Mouse (Mus musculus) lung, embryonic 16.5 days (tissue): ENCODE measurements at regions not wholly inside any gene's neighbourhood (a gene's known extent, or its start where the extent isn't known, plus 50 kb on each side); places are given as distances from the start of the nearest gene placed in this dataset.

Experiments used
- ATAC-seq: fragments of 200-750 bp; cut with Nextera tagmentation; 2 replicates; pipeline ENCODE4 v1.8.0; 2017; ENCODE audit warnings: low read depth, mild to moderate bottlenecking, moderate library complexity
- H3K27ac ChIP-seq: fragments of 300-500 bp; sonication (generic); 2 replicates; pipeline ENCODE4 v1.5.1; 2014; ENCODE audit warnings: mild to moderate bottlenecking, control low read depth, low read length
- H3K27me3 ChIP-seq: fragments of 300-500 bp; sonication (generic); 2 replicates; pipeline ENCODE4 v1.6.1; 2014; ENCODE audit warnings: low read depth, low read length, mixed read lengths; ENCODE audit not compliant: control insufficient read depth, insufficient read depth
- H3K36me3 ChIP-seq: fragments of 300-500 bp; sonication (generic); 2 replicates; pipeline ENCODE4 v1.6.1; 2014; ENCODE audit warnings: low read length; ENCODE audit not compliant: control insufficient read depth, insufficient read depth
- H3K4me1 ChIP-seq: fragments of 300-500 bp; sonication (generic); replicated peaks from 2 replicates; pipeline ENCODE4 v1.6.1; 2014; ENCODE audit warnings: low read length, mixed read lengths; ENCODE audit not compliant: control insufficient read depth, insufficient read depth
- H3K4me2 ChIP-seq: fragments of 300-500 bp; sonication (generic); 2 replicates; pipeline ENCODE4 v1.6.1; 2014; ENCODE audit warnings: low read depth, low read length, control low read depth
- H3K4me3 ChIP-seq: fragments of 300-500 bp; sonication (generic); 2 replicates; pipeline ENCODE4 v1.5.1; 2014; ENCODE audit warnings: mild to moderate bottlenecking, low read length, control low read depth
- H3K9ac ChIP-seq: fragments of 300-500 bp; sonication (generic); 2 replicates; pipeline ENCODE4 v1.6.1; 2014; ENCODE audit warnings: low read length, control low read depth
- H3K9me3 ChIP-seq: fragments of 300-500 bp; sonication (generic); 2 replicates; pipeline ENCODE4 v1.6.1; 2016; ENCODE audit warnings: low read length; ENCODE audit not compliant: control insufficient read depth
- WGBS: fragments of 180-500 bp; shearing (Covaris S2); extraction: QIAGEN DNeasy Blood & Tissue Kit; methylation state at CpG from one replicate; pipeline ENCODE4 v1.1.7; 2014; 5-methylcytosine and 5-hydroxymethylcytosine counted together

GRCm38 (mm10) chr3:115604734-115605279 is 110.1 kb downstream of the S1pr1 start:
- 52% methylated on average over 5 of the region's 5 CpGs for WGBS

GRCm38 (mm10) chr3:115604267-115604666 is 110.6 kb downstream of the S1pr1 start:
- ATAC-seq: no peak
- no peaks in the 10 kb centered on the region for H3K4me1 ChIP-seq
- 70% methylated on average over 7 of the region's 7 CpGs for WGBS
- H3K4me3 ChIP-seq: no peak overlapping the region
- no peaks in the 10 kb centered on the region for H3K9me3 ChIP-seq
- H3K27me3 ChIP-seq: no peaks in the 10 kb centered on the region
- H3K9ac ChIP-seq: no peak overlapping the region
- H3K4me2 ChIP-seq: no peak overlapping the region
- H3K27ac ChIP-seq: no peak overlapping the region
- no peaks in the 10 kb centered on the region for H3K36me3 ChIP-seq

More at GRCm38 (mm10) chr3:115604734-115605279, 110.1 kb downstream of the S1pr1 start:
- no peaks in the 10 kb centered on the region for H3K27me3 ChIP-seq
- no peaks in the 10 kb centered on the region for H3K4me1 ChIP-seq
- no peak overlapping the region for H3K9ac ChIP-seq
- H3K4me3 ChIP-seq: no peak overlapping the region
- H3K36me3 ChIP-seq: no peaks in the 10 kb centered on the region
- no peak overlapping the region for H3K27ac ChIP-seq
- ATAC-seq: no peak
- H3K9me3 ChIP-seq: no peaks in the 10 kb centered on the region
- H3K4me2 ChIP-seq: no peak overlapping the region

GRCm38 (mm10) chr3:115603803-115604202 is 111.1 kb downstream of the S1pr1 start:
- H3K4me3 ChIP-seq: no peak overlapping the region
- H3K4me1 ChIP-seq: no peaks in the 10 kb centered on the region
- no peak overlapping the region for H3K9ac ChIP-seq
- no peaks in the 10 kb centered on the region for H3K36me3 ChIP-seq
- WGBS: 60% methylated on average over 3 of the region's 3 CpGs
- no peak overlapping the region for H3K4me2 ChIP-seq
- ATAC-seq: no peak
- H3K9me3 ChIP-seq: no peaks in the 10 kb centered on the region
- H3K27me3 ChIP-seq: no peaks in the 10 kb centered on the region
- no peak overlapping the region for H3K27ac ChIP-seq

GRCm38 (mm10) chr3:115599281-115599680 is 115.6 kb downstream of the S1pr1 start:
- Histone ChIP-seq H3K4me1 (no peaks in the 10 kb centered on the region), H3K4me2 (no peak overlapping the region)

GRCm38 (mm10) chr3:115596523-115596922 is 118.3 kb downstream of the S1pr1 start:
- H3K4me1 ChIP-seq: no peaks in the 10 kb centered on the region
- no peaks in the 10 kb centered on the region for H3K27me3 ChIP-seq
- no peak overlapping the region for H3K4me3 ChIP-seq
- no peak overlapping the region for H3K9ac ChIP-seq
- ATAC-seq: no peak
- no peaks in the 10 kb centered on the region for H3K9me3 ChIP-seq
- H3K4me2 ChIP-seq: no peak overlapping the region
- WGBS: 20% methylated on average over 6 of the region's 6 CpGs
- no peaks in the 10 kb centered on the region for H3K36me3 ChIP-seq
- H3K27ac ChIP-seq: no peak overlapping the region

More at GRCm38 (mm10) chr3:115599281-115599680, 115.6 kb downstream of the S1pr1 start:
- Histone ChIP-seq H3K9me3 (no peaks in the 10 kb centered on the region), H3K27ac (no peak overlapping the region), H3K9ac (no peak overlapping the region), H3K36me3 (no peaks in the 10 kb centered on the region), H3K4me3 (no peak overlapping the region), H3K27me3 (no peaks in the 10 kb centered on the region)
- no peak for ATAC-seq
- 88% methylated on average over 2 of the region's 2 CpGs for WGBS

- H3K36me3 ChIP-seq: no peaks in the 10 kb centered on the region
- H3K4me2 ChIP-seq: no peak overlapping the region
- no peaks in the 10 kb centered on the region for H3K9me3 ChIP-seq
- no peaks in the 10 kb centered on the region for H3K27me3 ChIP-seq
- 56% methylated on average over 5 of the region's 5 CpGs for WGBS
- no peak for ATAC-seq
- H3K27ac ChIP-seq: no peak overlapping the region
- no peak overlapping the region for H3K9ac ChIP-seq
- no peaks in the 10 kb centered on the region for H3K4me1 ChIP-seq
- no peak overlapping the region for H3K4me3 ChIP-seq
Observed at GRCm38 (mm10) chr3:115590716-115591115, 124.2 kb downstream of the S1pr1 start.

- WGBS: 86% methylated on average over 2 of the region's 2 CpGs
- no peaks in the 10 kb centered on the region for H3K9me3 ChIP-seq
- no peak overlapping the region for H3K4me2 ChIP-seq
- no peak overlapping the region for H3K4me3 ChIP-seq
- H3K27me3 ChIP-seq: no peaks in the 10 kb centered on the region
- H3K9ac ChIP-seq: no peak overlapping the region
- H3K27ac ChIP-seq: no peak overlapping the region
- H3K4me1 ChIP-seq: no peaks in the 10 kb centered on the region
- no peaks in the 10 kb centered on the region for H3K36me3 ChIP-seq
- ATAC-seq: no peak
Observed at GRCm38 (mm10) chr3:115588585-115588984, 126.3 kb downstream of the S1pr1 start.

GRCm38 (mm10) chr3:115580131-115580932 is 134.5 kb downstream of the S1pr1 start:
- Histone ChIP-seq H3K4me3 (no peak overlapping the region), H3K36me3 (no peaks in the 10 kb centered on the region), H3K4me2 (no peak overlapping the region), H3K9me3 (no peaks in the 10 kb centered on the region), H3K4me1 (no peaks in the 10 kb centered on the region), H3K9ac (no peak overlapping the region), H3K27me3 (no peaks in the 10 kb centered on the region), H3K27ac (no peak overlapping the region)
- 60% methylated on average over 4 of the region's 4 CpGs for WGBS
- ATAC-seq: no peak

GRCm38 (mm10) chr3:115575371-115575770 is 139.5 kb downstream of the S1pr1 start:
- 73% methylated on average over 2 of the region's 2 CpGs for WGBS
- Histone ChIP-seq H3K9ac (no peak overlapping the region), H3K4me3 (no peak overlapping the region), H3K27me3 (no peaks in the 10 kb centered on the region), H3K4me2 (no peak overlapping the region), H3K36me3 (no peaks in the 10 kb centered on the region), H3K9me3 (no peaks in the 10 kb centered on the region), H3K27ac (no peak overlapping the region), H3K4me1 (no peaks in the 10 kb centered on the region)
- no peak for ATAC-seq
